Mouse (Mus musculus) neutrophil, adult 59 days (primary cell): ENCODE data around the gene Tcp11l2. TPM values are rescaled to one million over a fixed set of nuclear protein-coding genes. Genes with fewer than 3 reads are reported as not detected.

Experiments used
- total RNA-seq, 2 experiments: library from RNA; stranded (reverse); gene quantifications; 1 replicate in 1 of 2; 2 replicates in 1 of 2; pipeline ENCODE4 v1.2.4; 2023

Tcp11l2 gene
- 100 to 1,000 TPM in 1 of 2 experiments, 10 to 100 TPM in 1; 98.0 to 108 TPM for total RNA-seq

DNA sequence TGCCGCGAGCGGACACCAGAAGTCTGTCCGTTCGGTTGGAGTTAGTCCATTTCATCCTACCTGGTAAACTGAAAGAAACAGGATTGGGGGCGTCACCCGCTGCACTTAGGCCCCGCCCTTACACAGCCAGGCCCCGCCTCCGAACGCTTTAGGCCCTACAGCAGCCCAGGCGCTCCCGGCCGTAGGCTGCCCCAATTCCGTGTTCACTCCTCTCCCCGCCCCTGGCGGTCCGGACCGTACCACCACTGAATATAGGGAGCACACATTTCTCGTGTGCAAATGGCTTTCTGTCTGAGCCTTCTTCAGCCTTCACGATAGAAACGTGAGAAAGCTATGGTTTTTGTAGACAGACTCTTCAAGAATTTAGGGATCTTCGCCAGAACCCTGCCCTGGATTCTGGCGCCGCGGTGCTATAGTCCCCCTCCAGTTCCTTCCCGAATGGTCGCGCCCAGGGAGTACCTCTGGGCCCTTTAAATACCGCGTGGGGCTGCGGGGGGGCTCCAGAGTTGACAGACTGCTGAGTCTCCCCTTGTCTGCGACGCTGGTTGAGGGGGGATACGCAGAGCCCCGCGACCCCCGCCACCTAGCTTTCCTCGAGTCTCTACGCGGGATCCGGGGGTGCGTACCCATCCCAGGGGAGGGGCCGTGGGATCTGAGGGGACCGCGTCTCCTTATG is at the start of gene Tcp11l2:
Gene Tcp11l2 (plus strand): TSS at position 232 of the 676 bp plus-strand sequence.

GRCm38 (mm10) chr10:84533912-84534671 is 42.3 kb upstream of the Tcp11l2 start, which contains the start of gene Ckap4:
Gene Ckap4, minus strand, starts transcription at chr10:84534062.

DNA sequence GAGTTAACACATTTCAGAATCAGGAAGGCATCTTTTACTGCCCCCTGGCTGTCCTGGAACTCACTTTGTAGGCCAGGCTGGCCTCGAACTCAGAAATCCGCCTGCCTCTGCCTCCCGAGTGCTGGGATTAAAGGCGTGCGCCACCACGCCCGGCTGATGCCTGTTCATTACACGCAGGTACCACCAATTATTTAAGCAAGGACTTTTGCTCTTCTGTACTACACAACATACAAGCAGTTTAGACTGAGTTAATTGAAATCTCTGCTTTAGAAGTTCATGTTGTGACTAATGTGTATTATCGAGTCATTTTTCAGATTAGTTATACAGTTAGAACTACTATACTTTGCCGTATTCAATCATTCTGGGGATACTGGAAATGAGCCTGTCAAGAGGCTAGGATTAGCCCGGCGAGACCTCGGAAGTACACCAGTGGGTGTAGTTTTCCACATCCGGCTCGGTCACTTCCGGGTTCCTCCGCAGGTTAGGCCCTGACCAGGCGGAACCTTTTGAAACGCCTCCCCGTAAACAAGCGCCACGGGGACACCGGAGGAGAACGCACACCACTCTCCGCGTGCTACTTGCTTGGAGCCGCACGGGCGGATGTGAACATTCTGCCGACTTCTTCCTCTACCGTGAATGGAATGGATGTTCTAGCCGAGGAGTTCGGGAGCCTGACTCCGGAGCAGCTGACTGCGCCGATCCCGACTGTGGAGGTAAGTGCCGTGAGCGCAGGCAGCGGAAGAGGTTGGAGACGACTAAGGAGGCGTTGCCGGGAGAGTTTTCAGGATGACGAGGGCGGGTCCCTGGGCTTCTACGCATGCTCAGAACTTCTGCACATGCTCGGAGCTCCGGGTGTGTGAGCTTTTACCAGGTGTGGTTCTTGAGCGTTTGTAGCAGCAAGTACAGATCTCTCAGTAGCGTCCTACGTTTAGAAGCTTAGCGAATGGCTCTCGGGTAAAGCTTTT is 45.7 kb downstream of the Tcp11l2 start, which contains the start of gene Polr3b:
Gene Polr3b (plus strand): TSS at position 467 of the 965 bp plus-strand sequence.

Other genes with a start within 250 kb of the Tcp11l2 start
- gene Nuak1, start 136.0 kb upstream of the Tcp11l2 start, total RNA-seq: 1 to 10 TPM in 1 of 2 experiments, under 1 TPM in 1; 0.84 to 2.5 TPM
- 100 to 1,000 TPM; 239 to 263 TPM for gene Ckap4, start 42.6 kb upstream of the Tcp11l2 start, total RNA-seq
- gene Polr3b, start 45.7 kb downstream of the Tcp11l2 start, total RNA-seq: 10 to 100 TPM; 21.3 to 22.5 TPM
- gene Rfx4, start 179.4 kb downstream of the Tcp11l2 start, total RNA-seq: under 1 TPM in 1 of 2 experiments, not detected in 1; 0.38 TPM